Mouse (Mus musculus) sigmoid colon, adult 10 weeks (tissue): ENCODE data around the gene Mup11. TPM values are rescaled to one million over a fixed set of nuclear protein-coding genes. Genes with fewer than 3 reads are reported as not detected.

Source experiments
- polyA plus RNA-seq: library from polyadenylated mRNA; stranded (reverse); fragments of 350-450 nt; fragmentation: Illumina TruSeq; extraction: RNeasy Lipid Tissue Mini Kit (QIAGEN cat#74804); gene quantifications from one replicate; pipeline ENCODE4 v1.2.3, GENCODE M21; 2014; ENCODE audit warnings: low read depth, low replicate concordance

The Mup11 gene
- polyA plus RNA-seq: 0.76 TPM

DNA sequence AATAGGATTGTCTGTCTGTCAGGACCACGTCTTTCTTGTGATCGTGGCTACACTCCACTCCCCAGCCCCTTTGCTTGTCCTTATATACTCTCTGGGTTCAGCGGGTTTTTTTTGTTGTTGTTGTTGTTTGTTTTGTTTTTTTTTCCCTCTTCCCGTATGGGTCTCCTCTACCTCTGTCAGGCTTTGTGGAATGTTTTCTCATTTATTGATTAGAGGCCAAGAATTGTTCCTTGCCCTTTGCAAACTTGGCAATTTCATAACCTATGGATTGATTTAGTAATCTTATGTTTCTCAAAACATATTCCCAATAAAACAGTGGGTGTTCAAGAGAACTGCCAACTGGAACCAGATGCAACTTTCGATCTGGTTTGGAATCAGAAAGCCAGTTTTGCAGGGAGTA, at the start of gene Mup11:
Gene Mup11 (minus strand): TSS at position 101 of the 400 bp plus-strand sequence.

Other genes with a start within 250 kb of the Mup11 start
- gene Mup9, start 240.5 kb downstream of the Mup11 start, polyA plus RNA-seq: not detected
- not detected for gene Mup1, start 160.5 kb downstream of the Mup11 start, polyA plus RNA-seq
- gene Mup10, start 80.2 kb downstream of the Mup11 start, polyA plus RNA-seq: not detected
- not detected for gene Mup12, start 78.9 kb upstream of the Mup11 start, polyA plus RNA-seq
- 7.1 TPM for gene Mup22, start 159.1 kb upstream of the Mup11 start, polyA plus RNA-seq